Mouse (Mus musculus) midbrain, postnatal 0 days (tissue): ENCODE measurements around the gene Aph1b. TPM values are rescaled to one million over a fixed set of nuclear protein-coding genes. Genes with fewer than 3 reads are reported as not detected.
A peak's percentile ranks its signal among the peaks of the same experiment; 100 is the strongest.

Experiments used
- ATAC-seq: fragments of 200-750 bp; cut with Nextera tagmentation; 2 replicates; pipeline ENCODE4 v1.8.0; 2017; ENCODE audit warnings: moderate number of reproducible peaks, mild to moderate bottlenecking, moderate TSS enrichment, moderate library complexity; ENCODE audit not compliant: low FRiP score
- DNase-seq: peaks from one replicate; pipeline ENCODE4 v3.0.0-alpha.2; 2015; ENCODE audit warnings: low spot score
- H3K27ac ChIP-seq: fragments of 300-500 bp; sonication (generic); 2 replicates; pipeline ENCODE4 v1.5.1; 2014; ENCODE audit warnings: low read depth, mild to moderate bottlenecking, low read length, mixed read lengths
- H3K27me3 ChIP-seq: fragments of 300-500 bp; sonication (generic); 2 replicates; pipeline ENCODE4 v1.6.1; 2014; ENCODE audit warnings: low read length, control low read depth, mixed read lengths; ENCODE audit not compliant: insufficient read depth
- H3K36me3 ChIP-seq: fragments of 300-500 bp; sonication (generic); 2 replicates; pipeline ENCODE4 v1.6.1; 2014; ENCODE audit warnings: low read length, control low read depth, mixed read lengths; ENCODE audit not compliant: insufficient read depth
- H3K4me1 ChIP-seq: fragments of 300-500 bp; sonication (generic); 2 replicates; pipeline ENCODE4 v1.6.1; 2014; ENCODE audit warnings: mild to moderate bottlenecking, control low read depth, antibody characterized with exemption, low read length, mixed read lengths; ENCODE audit not compliant: insufficient read depth
- H3K4me2 ChIP-seq: fragments of 300-500 bp; sonication (generic); 2 replicates; pipeline ENCODE4 v1.6.1; 2014; ENCODE audit warnings: low read depth, mild to moderate bottlenecking, low read length, mixed read lengths; ENCODE audit not compliant: poor library complexity, severe bottlenecking
- H3K4me3 ChIP-seq: fragments of 300-500 bp; sonication (generic); 2 replicates; pipeline ENCODE4 v1.5.1; 2014; ENCODE audit warnings: low read depth, mild to moderate bottlenecking, low read length, moderate library complexity
- H3K9ac ChIP-seq: fragments of 300-500 bp; sonication (generic); replicated peaks from 2 replicates; pipeline ENCODE4 v1.6.1; 2014; ENCODE audit warnings: mild to moderate bottlenecking, low read length, moderate library complexity, mixed read lengths; ENCODE audit not compliant: poor library complexity, severe bottlenecking
- H3K9me3 ChIP-seq: fragments of 300-500 bp; sonication (generic); 2 replicates; pipeline ENCODE4 v1.6.1; 2016; ENCODE audit warnings: low read length, control low read depth
- CTCF ChIP-seq: IDR thresholded peaks from 2 replicates; pipeline ENCODE4 v1.5.1; 2016; ENCODE audit warnings: antibody characterized with exemption, mild to moderate bottlenecking
- WGBS: fragments of 180-500 bp; shearing (Covaris S2); extraction: QIAGEN DNeasy Blood & Tissue Kit; methylation state at CpG from one replicate; pipeline ENCODE4 v1.1.7; 2014; 5-methylcytosine and 5-hydroxymethylcytosine counted together
- polyA plus RNA-seq: library from polyadenylated mRNA; unstranded; fragments of >200 nt; fragmentation: Nextera tagmentation; extraction: Ambion mirVana; gene quantifications from 2 replicates; pipeline ENCODE4 v1.2.1, GENCODE M21; 2015
- total RNA-seq: library from RNA; depleted of rRNA; stranded (reverse); fragments of >200 nt; gene quantifications from 2 replicates; pipeline ENCODE4 v1.2.3, GENCODE M21; 2014

Aph1b gene
- total and polyA plus RNA-seq, 2 experiments from 2014 or later, result 15.5 to 25.3 TPM

DNA sequence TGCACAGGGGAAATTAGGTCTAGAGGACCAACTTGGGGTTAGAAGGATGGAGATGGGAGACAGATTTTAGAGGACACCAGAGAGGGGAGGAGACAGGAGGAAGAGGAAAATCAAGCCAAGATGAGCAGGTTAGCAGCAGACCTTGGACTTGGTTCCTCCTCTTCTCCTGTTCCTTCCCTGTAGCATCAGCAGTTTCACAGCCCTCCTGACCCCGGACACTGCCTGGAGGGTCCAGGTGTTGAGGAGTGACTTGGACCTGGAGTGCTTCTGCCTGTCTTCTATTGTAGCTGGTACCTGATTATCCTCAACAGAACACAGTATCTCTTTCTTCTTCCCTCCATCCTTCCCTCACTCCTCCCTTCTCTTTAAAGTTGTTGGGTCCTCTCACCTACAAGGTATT, 26.6 kb downstream of the Aph1b start:
- no peaks in the 10 kb centered on the region for H3K9me3 ChIP-seq
- no peak overlapping the region for H3K9ac ChIP-seq
- no peak for DNase-seq
- no peaks in the 10 kb centered on the region for H3K4me1 ChIP-seq
- 83% methylated on average over 1 of the region's 1 CpGs for WGBS
- H3K4me2 ChIP-seq, result no peak overlapping the region
- no peak overlapping the region for H3K4me3 ChIP-seq
- ATAC-seq, result no peak
- TF ChIP-seq CTCF, result no peak
- H3K27me3 ChIP-seq, result no peaks in the 10 kb centered on the region
- H3K27ac ChIP-seq, result no peak overlapping the region
- H3K36me3 ChIP-seq, result no peaks in the 10 kb centered on the region

DNA sequence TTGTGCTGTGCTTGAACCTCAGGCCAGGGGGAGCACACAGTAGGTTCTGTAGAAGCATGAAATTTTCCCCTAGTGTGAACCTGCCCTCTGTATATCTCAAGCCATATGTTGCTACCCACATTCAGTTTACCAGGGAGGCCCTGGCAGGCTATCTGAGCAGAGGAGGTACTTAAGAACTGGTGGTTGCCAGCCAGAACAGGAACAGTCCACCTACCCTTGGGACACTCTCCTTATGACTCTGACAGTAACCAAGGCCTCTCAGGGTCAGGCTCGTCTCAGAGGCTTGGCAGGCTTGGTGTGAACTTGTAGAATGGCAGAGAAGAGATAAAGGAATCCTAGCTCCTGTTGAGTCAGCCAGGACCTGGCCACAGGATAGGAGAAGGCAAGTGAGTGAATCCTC, 34.3 kb downstream of the Aph1b start:
- Histone ChIP-seq H3K4me1 (no peaks in the 10 kb centered on the region), H3K9ac (no peak overlapping the region), H3K27ac (no peak overlapping the region), H3K27me3 (no peaks in the 10 kb centered on the region), H3K4me2 (no peak overlapping the region), H3K36me3 (no peaks in the 10 kb centered on the region), H3K9me3 (no peaks in the 10 kb centered on the region), H3K4me3 (no peak overlapping the region)
- WGBS, result 63% methylated on average over 1 of the region's 1 CpGs
- no peak for TF ChIP-seq CTCF
- DNase-seq, result no peak
- ATAC-seq, result no peak

DNA sequence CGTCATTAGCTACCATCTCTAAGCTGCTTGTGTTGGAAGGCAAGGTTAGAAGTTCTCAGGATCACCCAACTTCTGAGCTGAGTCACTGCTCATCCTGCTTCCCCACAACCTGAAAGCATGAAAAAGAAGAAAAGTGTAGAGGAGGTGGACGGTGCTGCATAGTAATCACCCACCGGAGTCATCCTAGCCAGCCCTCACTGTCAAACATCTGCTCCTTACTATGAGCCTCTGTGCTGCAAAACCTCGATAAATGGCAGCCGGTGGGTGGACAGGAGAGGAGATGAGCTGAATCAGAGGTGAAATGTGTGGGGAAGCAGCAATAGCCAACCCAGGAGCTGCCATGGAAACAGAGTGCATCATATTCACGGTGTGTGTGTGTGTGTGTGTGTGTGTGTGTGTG, 42.4 kb downstream of the Aph1b start:
- ATAC-seq (no peak), DNase-seq (no peak)
- Histone ChIP-seq H3K9me3 (no peaks in the 10 kb centered on the region), H3K9ac (no peak overlapping the region), H3K27me3 (no peaks in the 10 kb centered on the region), H3K4me1 (no peaks in the 10 kb centered on the region), H3K4me3 (no peak overlapping the region), H3K36me3 (no peaks in the 10 kb centered on the region), H3K4me2 (no peak overlapping the region), H3K27ac (no peak overlapping the region)
- no peak for TF ChIP-seq CTCF
- WGBS, result 70% methylated on average over 6 of the region's 6 CpGs

DNA sequence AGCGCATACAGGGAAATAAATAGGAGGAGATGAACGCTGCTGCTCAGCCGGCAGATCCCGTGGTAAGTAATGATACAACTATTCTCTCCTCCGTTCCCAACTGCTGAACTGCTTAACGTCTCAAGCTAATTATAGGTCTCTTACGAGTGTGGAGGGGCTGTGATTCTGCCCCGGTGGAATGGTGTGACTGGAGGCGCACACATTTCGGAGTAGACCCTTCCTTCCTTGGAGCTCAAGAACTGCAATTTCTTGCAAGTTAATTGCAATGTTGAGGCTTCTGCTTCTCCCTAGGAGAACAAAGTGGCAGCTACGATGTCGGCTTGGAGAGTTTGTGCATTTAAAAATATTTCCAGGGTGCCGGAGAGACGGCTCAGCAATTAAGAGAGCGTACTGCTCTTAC, 46.9 kb downstream of the Aph1b start:
- Histone ChIP-seq H3K36me3 (no peaks in the 10 kb centered on the region), H3K9ac (no peak overlapping the region), H3K27ac (no peak overlapping the region), H3K4me3 (no peak overlapping the region), H3K4me2 (no peak overlapping the region), H3K4me1 (no peaks in the 10 kb centered on the region), H3K9me3 (no peaks in the 10 kb centered on the region), H3K27me3 (no peaks in the 10 kb centered on the region)
- TF ChIP-seq CTCF, result no peak
- peak; percentile 23 for DNase-seq
- no peak for ATAC-seq
- 77% methylated on average over 15 of the region's 15 CpGs for WGBS

DNA sequence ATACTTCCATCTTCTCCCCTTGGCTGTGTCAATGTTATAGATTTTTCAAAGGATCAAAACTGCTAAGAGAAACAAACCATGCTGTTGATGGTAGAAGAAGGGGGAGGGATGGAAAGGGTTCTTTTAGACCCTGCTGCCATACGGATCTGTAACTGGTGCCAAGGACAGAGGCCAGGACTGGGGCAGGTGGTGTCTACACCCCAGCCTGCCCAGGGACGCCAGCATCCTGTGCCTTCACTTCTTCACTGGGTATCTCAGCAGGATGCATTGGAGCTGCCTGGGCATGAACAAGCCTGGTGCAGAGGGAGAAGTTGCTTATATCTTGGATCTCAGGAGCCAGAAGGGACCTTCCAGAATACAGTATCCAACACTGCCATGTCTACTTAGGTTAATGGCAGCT, 50.8 kb downstream of the Aph1b start:
- WGBS, result 84% methylated on average over 2 of the region's 2 CpGs
- H3K4me1 ChIP-seq, result no peaks in the 10 kb centered on the region
- H3K9ac ChIP-seq, result no peak overlapping the region
- DNase-seq, result no peak
- no peaks in the 10 kb centered on the region for H3K27me3 ChIP-seq
- no peak overlapping the region for H3K4me3 ChIP-seq
- H3K4me2 ChIP-seq, result no peak overlapping the region
- H3K27ac ChIP-seq, result no peak overlapping the region
- no peaks in the 10 kb centered on the region for H3K9me3 ChIP-seq
- no peaks in the 10 kb centered on the region for H3K36me3 ChIP-seq
- ATAC-seq, result no peak
- no peak for TF ChIP-seq CTCF

DNA sequence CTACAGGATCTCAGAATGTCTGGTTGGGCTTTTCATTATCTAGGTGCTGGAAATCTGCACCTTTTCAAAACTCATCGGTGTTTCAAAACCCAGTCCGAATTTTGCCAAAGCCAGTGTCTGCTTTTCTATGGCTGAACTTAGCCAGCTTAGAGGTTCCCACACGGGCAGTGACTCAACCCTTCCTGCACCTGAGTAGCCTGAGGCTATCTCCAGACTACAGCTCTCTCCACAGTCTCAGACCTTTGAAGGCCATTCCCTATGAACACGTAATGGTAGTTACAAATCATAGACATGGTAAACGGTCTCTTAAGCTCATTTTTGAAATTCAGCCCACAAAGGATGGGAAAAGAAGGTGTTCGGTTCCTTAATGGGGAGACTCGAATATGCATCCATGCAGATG, 55.8 kb downstream of the Aph1b start:
- DNase-seq, result no peak
- H3K4me3 ChIP-seq, result no peak overlapping the region
- no peak overlapping the region for H3K27ac ChIP-seq
- H3K36me3 ChIP-seq, result no peaks in the 10 kb centered on the region
- WGBS, result 82% methylated on average over 7 of the region's 7 CpGs
- H3K4me2 ChIP-seq, result no peak overlapping the region
- H3K27me3 ChIP-seq, result no peaks in the 10 kb centered on the region
- no peaks in the 10 kb centered on the region for H3K9me3 ChIP-seq
- no peaks in the 10 kb centered on the region for H3K4me1 ChIP-seq
- ATAC-seq, result no peak
- H3K9ac ChIP-seq, result no peak overlapping the region
- TF ChIP-seq CTCF, result no peak
